Mouse (Mus musculus): ENCODE data around the gene Pgm1. TPM values are rescaled to one million over a fixed set of nuclear protein-coding genes. Genes with fewer than 3 reads are reported as not detected.

The Pgm1 gene
- total RNA-seq, 2 experiments from 2014 or later: 4.0 to 6.6 TPM

- ATAC-seq (replicated peaks; ENCODE audit: low FRiP score, poor library complexity, severe bottlenecking): no peak
Observed at GRCm38 (mm10) chr4:99953904-99954303, 24.7 kb downstream of the Pgm1 start.

GRCm38 (mm10) chr4:99955396-99955795 is 26.2 kb downstream of the Pgm1 start:
- no peak for ATAC-seq (replicated peaks; ENCODE audit: low FRiP score, poor library complexity, severe bottlenecking)

GRCm38 (mm10) chr4:99957186-99957585 is 28.0 kb downstream of the Pgm1 start:
- no peak for ATAC-seq (replicated peaks; ENCODE audit: low FRiP score, poor library complexity, severe bottlenecking)

GRCm38 (mm10) chr4:99958084-99958815 is 29.0 kb downstream of the Pgm1 start:
- ATAC-seq (replicated peaks; ENCODE audit: low FRiP score, poor library complexity, severe bottlenecking): no peak

- ATAC-seq (replicated peaks; ENCODE audit: low FRiP score, poor library complexity, severe bottlenecking): no peak
Observed at GRCm38 (mm10) chr4:99959308-99959707, 30.1 kb downstream of the Pgm1 start.

- ATAC-seq (replicated peaks; ENCODE audit: low FRiP score, poor library complexity, severe bottlenecking): no peak
Observed at GRCm38 (mm10) chr4:99966555-99966954, 37.3 kb downstream of the Pgm1 start.

- no peak for ATAC-seq (replicated peaks; ENCODE audit: low FRiP score, poor library complexity, severe bottlenecking)
Observed at GRCm38 (mm10) chr4:99969328-99969727, 40.1 kb downstream of the Pgm1 start.

GRCm38 (mm10) chr4:99970097-99970496 is 40.9 kb downstream of the Pgm1 start:
- no peak for ATAC-seq (replicated peaks; ENCODE audit: low FRiP score, poor library complexity, severe bottlenecking)

- ATAC-seq (replicated peaks; ENCODE audit: low FRiP score, poor library complexity, severe bottlenecking): no peak
Observed at GRCm38 (mm10) chr4:99972886-99973285, 43.7 kb downstream of the Pgm1 start.

GRCm38 (mm10) chr4:99973931-99974330 is 44.7 kb downstream of the Pgm1 start:
- no peak for ATAC-seq (replicated peaks; ENCODE audit: low FRiP score, poor library complexity, severe bottlenecking)

- ATAC-seq (replicated peaks; ENCODE audit: low FRiP score, poor library complexity, severe bottlenecking): no peak
Observed at GRCm38 (mm10) chr4:99974375-99974774, 45.2 kb downstream of the Pgm1 start.

GRCm38 (mm10) chr4:99979326-99979725 is 50.1 kb downstream of the Pgm1 start:
- ATAC-seq (replicated peaks; ENCODE audit: low FRiP score, poor library complexity, severe bottlenecking): no peak

- ATAC-seq (replicated peaks; ENCODE audit: low FRiP score, poor library complexity, severe bottlenecking): no peak
Observed at GRCm38 (mm10) chr4:99981216-99981615, 52.0 kb downstream of the Pgm1 start.

GRCm38 (mm10) chr4:99983652-99984368 is 54.6 kb downstream of the Pgm1 start:
- ATAC-seq (replicated peaks; ENCODE audit: low FRiP score, poor library complexity, severe bottlenecking): no peak

- no peak for ATAC-seq (replicated peaks; ENCODE audit: low FRiP score, poor library complexity, severe bottlenecking)
Observed at GRCm38 (mm10) chr4:99984369-99984752, 55.1 kb downstream of the Pgm1 start.

GRCm38 (mm10) chr4:99985086-99985485 is 55.9 kb downstream of the Pgm1 start:
- ATAC-seq (replicated peaks; ENCODE audit: low FRiP score, poor library complexity, severe bottlenecking): no peak

- no peak for ATAC-seq (replicated peaks; ENCODE audit: low FRiP score, poor library complexity, severe bottlenecking)
Observed at GRCm38 (mm10) chr4:99985631-99986030, 56.4 kb downstream of the Pgm1 start.

- ATAC-seq (replicated peaks; ENCODE audit: low FRiP score, poor library complexity, severe bottlenecking): no peak
Observed at GRCm38 (mm10) chr4:99986609-99987008, 57.4 kb downstream of the Pgm1 start.

GRCm38 (mm10) chr4:99988771-99989170 is 59.6 kb downstream of the Pgm1 start:
- ATAC-seq (replicated peaks; ENCODE audit: low FRiP score, poor library complexity, severe bottlenecking): no peak

GRCm38 (mm10) chr4:100000971-100001370 is 71.8 kb downstream of the Pgm1 start:
- no peak for ATAC-seq (replicated peaks; ENCODE audit: low FRiP score, poor library complexity, severe bottlenecking)

GRCm38 (mm10) chr4:100001806-100002205 is 72.6 kb downstream of the Pgm1 start:
- no peak for ATAC-seq (replicated peaks; ENCODE audit: low FRiP score, poor library complexity, severe bottlenecking)

Measured in erythroblast, adult 5-6 weeks (primary cell).